Mouse (Mus musculus) kidney, embryonic 16.5 days (tissue): ENCODE measurements around the gene Ptprb. TPM values are rescaled to one million over a fixed set of nuclear protein-coding genes. Genes with fewer than 3 reads are reported as not detected.

Source experiments
- ATAC-seq: fragments of 200-750 bp; cut with Nextera tagmentation; 2 replicates; pipeline ENCODE4 v1.8.0; 2017; ENCODE audit warnings: moderate TSS enrichment; ENCODE audit not compliant: low FRiP score, low TSS enrichment
- H3K27ac ChIP-seq: fragments of 300-500 bp; sonication (generic); 2 replicates; pipeline ENCODE4 v1.5.1; 2014; ENCODE audit warnings: low read length
- H3K27me3 ChIP-seq: fragments of 300-500 bp; sonication (generic); 2 replicates; pipeline ENCODE4 v1.6.1; 2014; ENCODE audit warnings: low read length, control low read depth, mixed read lengths; ENCODE audit not compliant: insufficient read depth
- H3K36me3 ChIP-seq: fragments of 300-500 bp; sonication (generic); 2 replicates; pipeline ENCODE4 v1.6.1; 2014; ENCODE audit warnings: low read length, control low read depth, mixed read lengths; ENCODE audit not compliant: insufficient read depth
- H3K4me1 ChIP-seq: fragments of 300-500 bp; sonication (generic); 2 replicates; pipeline ENCODE4 v1.6.1; 2014; ENCODE audit warnings: low read length, control low read depth, mixed read lengths; ENCODE audit not compliant: insufficient read depth
- H3K4me2 ChIP-seq: fragments of 300-500 bp; sonication (generic); replicated peaks from 2 replicates; pipeline ENCODE4 v1.6.1; 2014; ENCODE audit warnings: low read depth, low read length
- H3K4me3 ChIP-seq: fragments of 300-500 bp; sonication (generic); 2 replicates; pipeline ENCODE4 v1.5.1; 2014; ENCODE audit warnings: mild to moderate bottlenecking, low read length
- H3K9ac ChIP-seq: fragments of 300-500 bp; sonication (generic); replicated peaks from 2 replicates; pipeline ENCODE4 v1.6.1; 2014; ENCODE audit warnings: low read length
- H3K9me3 ChIP-seq: fragments of 300-500 bp; sonication (generic); 2 replicates; pipeline ENCODE4 v1.6.1; 2016; ENCODE audit warnings: low read length, control low read depth
- WGBS: fragments of 180-500 bp; shearing (Covaris S2); extraction: QIAGEN DNeasy Blood & Tissue Kit; methylation state at CpG from one replicate; pipeline ENCODE4 v1.1.7; 2014; 5-methylcytosine and 5-hydroxymethylcytosine counted together
- polyA plus RNA-seq: library from polyadenylated mRNA; unstranded; fragments of >200 nt; fragmentation: Nextera tagmentation; extraction: Ambion mirVana; gene quantifications from 2 replicates; pipeline ENCODE4 v1.2.1, GENCODE M21; 2015

Gene Ptprb
- polyA plus RNA-seq, 1 experiment from 2014 or later = 7.0 TPM

DNA sequence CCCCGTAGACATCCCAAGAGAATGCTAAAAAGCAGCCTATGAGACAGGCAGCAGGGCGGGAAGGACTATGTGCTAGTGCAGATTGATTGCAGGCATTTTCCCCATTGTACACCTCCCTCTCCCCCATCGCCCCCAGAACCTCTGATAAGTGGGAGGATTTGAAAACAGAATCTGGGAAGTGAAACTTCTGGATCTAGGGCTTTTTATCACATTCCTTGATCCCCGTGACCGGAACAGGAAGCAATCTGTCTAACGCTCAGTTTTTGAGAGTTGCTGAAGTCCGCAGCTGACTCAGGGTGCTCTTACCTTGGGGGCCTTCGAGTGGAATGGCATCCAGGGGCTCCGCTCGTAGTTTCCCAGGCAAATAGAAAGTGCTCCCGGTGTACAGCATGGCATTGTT is 10.8 kb upstream of the Ptprb start:
- no peak for ATAC-seq
- Histone ChIP-seq H3K9ac (no peak overlapping the region), H3K9me3 (no peaks in the 10 kb centered on the region), H3K27ac (0 out of 2 replicates have a peak overlapping the region, but pooled peaks have one; percentile 17), H3K4me2 (no peak overlapping the region), H3K36me3 (no peaks in the 10 kb centered on the region), H3K27me3 (no peaks in the 10 kb centered on the region), H3K4me1 (peaks cover 46% of the 10 kb centered on the region), H3K4me3 (no peak overlapping the region)
- 55% methylated on average over 11 of the region's 11 CpGs for WGBS

DNA sequence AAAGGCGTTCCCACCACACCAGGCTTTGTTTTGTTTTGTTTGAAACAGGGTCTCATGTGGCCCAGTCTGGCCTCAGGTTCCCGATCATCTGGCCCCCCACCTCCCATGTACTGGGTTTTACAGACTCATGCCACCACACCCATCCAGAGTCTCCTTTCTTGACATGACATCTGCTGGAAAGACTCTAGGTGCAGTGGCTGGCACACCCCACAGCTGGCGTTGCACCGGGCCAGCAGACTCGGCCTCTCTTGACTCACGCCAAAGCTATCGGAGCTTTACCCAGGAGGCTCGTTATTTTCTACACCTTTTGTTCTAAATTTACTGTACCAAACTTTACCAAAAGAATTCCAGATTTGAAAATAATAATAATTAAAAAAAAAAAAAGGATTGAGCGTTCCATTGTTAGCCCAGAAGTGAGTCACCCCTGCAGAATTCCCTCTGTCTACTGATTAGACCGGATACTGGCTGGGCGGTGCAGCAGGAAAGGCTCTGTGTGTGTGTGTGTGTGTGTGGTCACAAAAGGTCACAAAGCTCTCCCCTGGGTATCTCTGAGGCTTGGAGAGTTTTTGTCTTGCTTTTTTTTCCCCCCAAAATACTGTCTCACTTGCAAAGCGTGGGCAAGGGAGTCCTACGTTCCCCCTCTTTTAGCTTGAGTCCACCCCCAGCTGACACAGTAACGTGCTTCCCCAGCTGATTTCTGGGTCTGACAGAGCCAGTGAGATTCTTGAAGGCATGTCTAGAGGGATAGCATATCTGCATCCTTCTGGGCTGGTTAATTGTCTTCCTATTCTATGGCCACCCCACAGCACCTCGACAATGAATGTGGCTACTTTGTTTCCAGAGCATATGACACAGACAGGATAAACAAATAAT is 8.5 kb upstream of the Ptprb start:
- H3K36me3 ChIP-seq = no peaks in the 10 kb centered on the region
- H3K4me1 ChIP-seq = peaks cover 43% of the 10 kb centered on the region
- peak overlapping the region; percentile 24; the same call in 1 of the 2 replicates for H3K9ac ChIP-seq
- WGBS = 61% methylated on average over 15 of the region's 15 CpGs
- no peaks in the 10 kb centered on the region for H3K27me3 ChIP-seq
- H3K4me3 ChIP-seq = no peak overlapping the region
- peak; percentile 84 for ATAC-seq
- H3K4me2 ChIP-seq = no peak overlapping the region
- peak overlapping the region; percentile 97 for H3K27ac ChIP-seq
- no peaks in the 10 kb centered on the region for H3K9me3 ChIP-seq

DNA sequence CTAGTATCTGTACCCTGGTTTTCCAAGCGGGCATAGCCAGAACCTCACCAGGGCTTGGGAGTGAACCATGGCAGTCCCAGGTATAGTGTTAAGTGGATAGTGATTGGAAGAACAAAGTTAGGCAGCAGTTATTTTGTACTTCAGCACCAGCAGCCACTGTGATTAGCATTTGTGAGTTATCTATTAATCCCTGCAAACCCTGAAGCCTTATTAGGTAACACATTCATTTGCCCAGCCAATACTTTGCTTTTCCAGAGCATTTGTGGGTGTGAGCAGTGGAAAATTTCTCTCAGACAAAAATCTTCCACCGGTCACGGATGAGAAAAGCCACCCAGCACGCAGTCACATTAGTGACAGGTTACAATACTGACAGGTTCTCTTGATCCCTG is 7.9 kb upstream of the Ptprb start:
- peak overlapping the region; percentile 97 for H3K27ac ChIP-seq

DNA sequence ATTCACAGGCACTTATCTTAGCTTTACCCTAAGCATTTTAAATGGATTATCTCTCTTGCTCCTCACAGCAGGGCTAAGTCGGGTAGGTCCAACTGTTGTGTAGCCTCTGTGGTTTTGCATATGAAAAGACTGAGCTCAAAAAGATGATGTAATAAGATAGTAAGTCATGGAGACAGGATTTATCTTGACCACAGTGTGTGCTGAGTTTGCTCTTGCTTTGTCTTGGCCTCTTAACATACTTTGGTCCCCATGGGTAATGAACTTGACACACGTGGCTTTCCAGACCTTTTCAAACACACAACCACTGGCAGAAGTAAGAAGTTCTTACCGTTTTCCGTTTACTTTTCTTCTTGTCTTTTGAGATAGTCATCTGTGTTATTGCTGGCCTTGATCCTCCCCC is 7.0 kb upstream of the Ptprb start:
- 57% methylated on average over 4 of the region's 4 CpGs for WGBS

More for the DNA sequence above, 7.9 kb upstream of the Ptprb start:
- no peak overlapping the region for H3K4me2 ChIP-seq
- H3K4me1 ChIP-seq = peaks cover 40% of the 10 kb centered on the region
- peak; percentile 87 for ATAC-seq
- no peak overlapping the region for H3K4me3 ChIP-seq
- H3K9me3 ChIP-seq = no peaks in the 10 kb centered on the region
- H3K9ac ChIP-seq = no peak overlapping the region
- H3K27me3 ChIP-seq = no peaks in the 10 kb centered on the region
- H3K36me3 ChIP-seq = no peaks in the 10 kb centered on the region
- 45% methylated on average over 4 of the region's 4 CpGs for WGBS

DNA sequence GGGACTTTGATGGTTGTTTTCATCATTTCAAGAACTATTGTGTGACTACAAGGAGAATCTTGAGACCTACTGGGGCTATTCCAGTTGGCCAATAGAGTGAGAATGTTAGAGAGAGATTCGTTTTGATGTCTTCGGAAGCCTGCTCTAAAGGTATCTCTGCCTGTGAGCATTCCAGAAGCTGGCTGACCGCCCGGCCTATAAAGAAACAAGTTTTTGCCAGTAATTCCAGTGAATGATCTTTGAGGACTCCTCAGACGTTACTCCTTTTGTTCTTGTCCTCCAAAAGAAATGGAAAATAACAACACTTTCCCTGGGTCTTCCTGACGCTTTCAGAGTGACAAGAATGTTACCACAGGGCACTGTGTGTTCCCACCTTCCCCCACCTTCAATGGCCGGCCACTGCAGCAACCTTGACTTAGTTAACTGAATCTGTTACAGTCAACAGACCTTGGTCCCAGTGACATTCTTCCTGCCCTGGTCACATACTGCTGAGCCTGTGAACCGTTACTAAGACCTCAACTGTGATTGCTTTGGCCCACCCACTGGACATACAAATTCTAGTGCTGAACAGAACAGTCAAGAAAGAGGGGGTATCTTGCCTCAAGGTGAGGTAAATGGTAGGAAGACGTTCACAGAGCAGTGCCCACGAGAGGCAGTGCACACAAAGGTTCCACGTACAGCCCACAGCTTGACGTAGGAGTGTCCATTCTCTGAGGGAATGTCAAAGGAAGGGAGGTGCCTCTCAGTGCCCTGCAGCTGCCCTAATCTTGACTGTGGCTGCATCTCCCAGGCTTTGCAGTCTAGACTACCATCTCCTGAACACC is 4.5 kb upstream of the Ptprb start:
- Histone ChIP-seq H3K9ac (no peak overlapping the region; the same call in 1 of the 2 replicates), H3K27ac (peak overlapping the region; percentile 68), H3K4me2 (no peak overlapping the region), H3K4me1 (peaks cover 35% of the 10 kb centered on the region), H3K9me3 (no peaks in the 10 kb centered on the region), H3K27me3 (no peaks in the 10 kb centered on the region), H3K36me3 (no peaks in the 10 kb centered on the region), H3K4me3 (no peak overlapping the region)
- no peak for ATAC-seq
- WGBS = 61% methylated on average over 12 of the region's 12 CpGs

More for the DNA sequence above, 7.0 kb upstream of the Ptprb start:
- no peaks in the 10 kb centered on the region for H3K36me3 ChIP-seq
- H3K4me3 ChIP-seq = no peak overlapping the region
- no peak for ATAC-seq
- peaks cover 40% of the 10 kb centered on the region for H3K4me1 ChIP-seq
- no peaks in the 10 kb centered on the region for H3K9me3 ChIP-seq
- H3K4me2 ChIP-seq = no peak overlapping the region
- no peak overlapping the region for H3K9ac ChIP-seq
- H3K27me3 ChIP-seq = no peaks in the 10 kb centered on the region
- H3K27ac ChIP-seq = peak overlapping the region; percentile 97; the same call in 1 of the 2 replicates

DNA sequence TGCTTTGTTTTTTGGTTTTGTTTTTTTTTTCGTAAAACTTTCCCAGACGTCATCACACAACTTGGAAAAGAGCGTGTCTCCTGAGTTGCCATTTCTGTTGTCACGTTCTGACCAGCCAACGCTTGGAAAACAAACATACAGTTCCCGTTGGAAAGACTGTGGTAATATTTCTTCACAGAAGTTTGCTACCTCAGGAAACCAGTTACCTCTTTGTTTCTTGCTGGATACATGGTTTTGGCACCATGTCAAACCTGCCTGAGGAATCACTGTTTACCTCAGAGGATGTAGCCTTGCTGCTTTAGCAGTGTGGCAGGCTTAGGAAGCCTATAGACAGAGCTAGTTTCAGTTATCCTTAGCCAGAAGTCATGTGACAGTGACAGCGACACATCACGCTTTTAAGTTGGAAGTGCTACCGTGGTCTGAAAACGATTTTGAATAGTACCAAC is 3.8 kb upstream of the Ptprb start:
- Histone ChIP-seq H3K4me3 (no peak overlapping the region), H3K27ac (peak overlapping the region; percentile 68), H3K36me3 (no peaks in the 10 kb centered on the region), H3K4me1 (peaks cover 31% of the 10 kb centered on the region), H3K9me3 (no peaks in the 10 kb centered on the region), H3K4me2 (no peak overlapping the region), H3K9ac (no peak overlapping the region; the same call in 1 of the 2 replicates), H3K27me3 (no peaks in the 10 kb centered on the region)
- 73% methylated on average over 10 of the region's 10 CpGs for WGBS
- no peak for ATAC-seq

DNA sequence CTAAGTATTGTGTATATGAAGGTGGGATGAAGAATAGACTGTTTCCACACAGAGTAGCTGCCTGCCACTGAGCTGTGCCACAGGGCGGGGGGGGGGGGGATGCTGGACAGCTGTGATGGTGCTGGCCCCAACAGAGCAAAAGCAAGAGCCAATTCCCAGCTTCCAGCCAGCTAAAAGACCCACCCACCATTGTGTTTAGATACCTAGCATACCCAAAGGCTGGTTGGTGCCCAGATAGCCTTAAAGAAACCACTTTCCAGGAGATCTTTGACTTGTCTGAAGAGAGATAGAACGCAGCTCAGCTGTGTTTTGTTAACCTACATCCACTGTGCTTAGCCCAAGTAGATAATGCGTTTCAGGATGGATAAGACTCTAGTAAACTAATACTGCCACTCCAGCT is 3.2 kb upstream of the Ptprb start:
- H3K36me3 ChIP-seq = no peaks in the 10 kb centered on the region
- ATAC-seq = no peak
- H3K4me2 ChIP-seq = no peak overlapping the region
- 63% methylated on average over 3 of the region's 3 CpGs for WGBS
- no peaks in the 10 kb centered on the region for H3K9me3 ChIP-seq
- no peak overlapping the region for H3K9ac ChIP-seq
- H3K4me1 ChIP-seq = peaks cover 25% of the 10 kb centered on the region
- H3K27ac ChIP-seq = no peak overlapping the region
- H3K27me3 ChIP-seq = no peaks in the 10 kb centered on the region
- no peak overlapping the region for H3K4me3 ChIP-seq

DNA sequence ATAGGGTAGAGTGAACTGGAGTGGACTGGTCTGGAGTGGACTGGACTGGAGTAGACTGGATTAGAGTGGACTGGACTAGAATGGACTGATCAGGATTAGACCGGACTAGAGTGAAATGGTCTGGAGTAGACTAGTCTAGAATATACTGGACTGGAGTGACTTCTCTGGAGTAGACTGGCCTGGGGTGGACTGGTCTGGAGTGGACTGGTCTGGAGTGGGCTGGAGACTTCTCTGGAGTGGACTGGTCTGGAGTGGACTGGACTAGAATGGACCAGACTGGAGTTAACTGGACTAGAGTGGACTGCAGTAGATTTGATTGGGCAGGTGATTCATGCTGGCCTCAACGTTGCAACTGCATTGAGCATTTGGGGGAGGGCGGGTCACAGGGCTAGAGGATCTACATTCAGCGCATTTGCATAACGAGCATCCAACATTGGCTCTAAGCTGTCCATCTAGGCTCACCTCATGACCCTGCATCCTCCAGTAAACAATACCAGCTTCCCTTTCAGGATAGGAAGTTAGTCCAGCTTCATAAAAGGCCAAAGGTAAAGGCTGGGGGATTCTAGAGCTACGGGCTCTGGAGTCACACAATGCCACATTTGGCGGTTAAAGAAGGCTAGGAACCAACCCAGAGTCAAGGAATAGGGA is 11.5 kb downstream of the Ptprb start:
- ATAC-seq = peak; percentile 57
- peak overlapping the region; percentile 22; the same call in 1 of the 2 replicates for H3K27ac ChIP-seq
- H3K27me3 ChIP-seq = no peaks in the 10 kb centered on the region
- no peaks in the 10 kb centered on the region for H3K36me3 ChIP-seq
- no peak overlapping the region for H3K9ac ChIP-seq
- 0 out of 2 replicates have a peak, but pooled peaks cover 3% of the 10 kb centered on the region for H3K4me1 ChIP-seq
- no peak overlapping the region for H3K4me2 ChIP-seq
- WGBS = 79% methylated on average over 7 of the region's 7 CpGs
- no peaks in the 10 kb centered on the region for H3K9me3 ChIP-seq
- no peak overlapping the region for H3K4me3 ChIP-seq

DNA sequence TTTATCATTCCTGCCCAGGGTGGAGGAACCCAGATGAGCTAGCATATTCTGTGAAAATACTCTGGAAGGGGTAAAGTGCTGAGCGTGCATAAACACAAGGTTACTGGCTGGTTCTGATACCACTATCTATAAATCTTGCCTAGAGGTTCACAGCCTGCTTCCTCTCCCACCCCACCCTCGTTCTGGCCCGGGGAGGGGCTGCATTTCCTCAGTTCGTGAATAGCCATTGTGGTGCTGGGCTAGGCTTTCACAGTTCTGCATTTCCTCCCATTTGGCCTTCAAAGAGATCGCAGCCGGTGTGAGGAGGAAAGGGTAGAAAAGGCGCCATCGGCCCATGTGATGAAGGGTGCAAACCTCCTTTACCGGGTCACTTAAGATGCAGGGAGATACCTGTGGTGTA is 12.8 kb downstream of the Ptprb start:
- H3K4me1 ChIP-seq = 0 out of 2 replicates have a peak, but pooled peaks cover 3% of the 10 kb centered on the region
- WGBS = 21% methylated on average over 9 of the region's 9 CpGs
- no peaks in the 10 kb centered on the region for H3K9me3 ChIP-seq
- ATAC-seq = peak; percentile 59
- no peak overlapping the region for H3K9ac ChIP-seq
- H3K4me2 ChIP-seq = no peak overlapping the region
- H3K27ac ChIP-seq = peak overlapping the region; percentile 22; the same call in 1 of the 2 replicates
- H3K27me3 ChIP-seq = no peaks in the 10 kb centered on the region
- H3K36me3 ChIP-seq = no peaks in the 10 kb centered on the region
- no peak overlapping the region for H3K4me3 ChIP-seq
